Mouse (Mus musculus) liver, adult 2 months (tissue): Measurements from ENCODE around the gene Carf. TPM values are rescaled to one million over a fixed set of nuclear protein-coding genes. Genes with fewer than 3 reads are reported as not detected.

Experiments used
- DNase-seq: peaks from one replicate; pipeline ENCODE4 v3.0.0-alpha.2; 2011; ENCODE audit warnings: low read depth, low spot score; ENCODE audit errors: extremely low read depth
- H3K27ac ChIP-seq: fragments of 200-500 bp; replicated peaks from 2 replicates; pipeline ENCODE4 v1.5.1; 2012; ENCODE audit warnings: low read depth, mild to moderate bottlenecking, control low read depth, inconsistent platforms, low read length; ENCODE audit not compliant: insufficient read depth
- H3K27me3 ChIP-seq: fragments of 200-500 bp; 2 replicates; pipeline ENCODE4 v1.6.1; 2012; ENCODE audit warnings: mild to moderate bottlenecking, moderate library complexity, low read length, inconsistent platforms; ENCODE audit not compliant: control insufficient read depth, insufficient read depth
- H3K36me3 ChIP-seq: fragments of 200-500 bp; 2 replicates; pipeline ENCODE4 v1.6.1; 2012; ENCODE audit warnings: low read length, inconsistent platforms; ENCODE audit not compliant: control insufficient read depth, insufficient read depth
- H3K4me1 ChIP-seq: fragments of 200-500 bp; 2 replicates; pipeline ENCODE4 v1.6.1; 2011; ENCODE audit warnings: low read length; ENCODE audit not compliant: control insufficient read depth, insufficient read depth
- H3K4me3 ChIP-seq: fragments of 200-500 bp; 2 replicates; pipeline ENCODE4 v1.5.1; 2011; ENCODE audit warnings: low read depth, mild to moderate bottlenecking, control low read depth, low read length, moderate library complexity; ENCODE audit not compliant: insufficient read depth
- H3K79me2 ChIP-seq: fragments of 200-500 bp; 2 replicates; pipeline ENCODE4 v1.6.1; 2012; ENCODE audit warnings: inconsistent platforms, mild to moderate bottlenecking, low read length, moderate library complexity; ENCODE audit not compliant: control insufficient read depth, insufficient read depth
- H3K9ac ChIP-seq: fragments of 200-500 bp; 2 replicates; pipeline ENCODE4 v1.6.1; 2012; ENCODE audit warnings: low read depth, mild to moderate bottlenecking, control low read depth, inconsistent platforms, low read length
- CTCF ChIP-seq: fragments of 200-500 bp; IDR thresholded peaks from 2 replicates; pipeline ENCODE4 v1.5.1; 2011; ENCODE audit warnings: low read depth, low read length, control low read depth
- POLR2A ChIP-seq: fragments of 200-500 bp; IDR thresholded peaks from 2 replicates; pipeline ENCODE4 v1.6.1; 2011; ENCODE audit warnings: low read length, control low read depth; ENCODE audit not compliant: insufficient read depth; ENCODE audit errors: extremely low read depth
- WGBS: fragments of 180-500 bp; shearing (Covaris S2); methylation state at CpG from one replicate; pipeline ENCODE4 v1.1.7; 2018; 5-methylcytosine and 5-hydroxymethylcytosine counted together
- polyA plus RNA-seq: library from polyadenylated mRNA; depleted of rRNA; stranded (reverse); fragments of >200 nt; gene quantifications from 2 replicates; pipeline ENCODE4 v1.2.3, GENCODE M21; 2012
- total RNA-seq: library from RNA; depleted of rRNA; stranded (reverse); fragments of >200 nt; gene quantifications from 2 replicates; pipeline ENCODE4 v1.2.3, GENCODE M21; 2014

The Carf gene
- total and polyA plus RNA-seq, 2 experiments: 0.69 to 4.7 TPM

GRCm38 (mm10) chr1:60117721-60118455, 19.8 kb downstream of the Carf start:
- H3K79me2 ChIP-seq: no peaks in the 10 kb centered on the region
- TF ChIP-seq POLR2A: no peak
- no peak for TF ChIP-seq CTCF
- H3K27me3 ChIP-seq: no peaks in the 10 kb centered on the region
- no peak overlapping the region for H3K27ac ChIP-seq
- H3K9ac ChIP-seq: no peak overlapping the region
- no peaks in the 10 kb centered on the region for H3K4me1 ChIP-seq
- H3K4me3 ChIP-seq: no peak overlapping the region
- no peak for DNase-seq
- H3K36me3 ChIP-seq: peaks cover 2% of the 10 kb centered on the region; the same call in 1 of the 2 replicates
- 95% methylated on average over 7 of the region's 7 CpGs for WGBS

GRCm38 (mm10) chr1:60137346-60137745, 39.3 kb downstream of the Carf start:
- H3K4me3 ChIP-seq: no peak overlapping the region
- no peaks in the 10 kb centered on the region for H3K27me3 ChIP-seq
- no peak for TF ChIP-seq POLR2A
- no peak for TF ChIP-seq CTCF
- no peak overlapping the region for H3K9ac ChIP-seq
- peaks cover 6% of the 10 kb centered on the region; the same call in 1 of the 2 replicates for H3K36me3 ChIP-seq
- H3K4me1 ChIP-seq: no peaks in the 10 kb centered on the region
- H3K27ac ChIP-seq: no peak overlapping the region
- 83% methylated on average over 9 of the region's 9 CpGs for WGBS
- DNase-seq: no peak
- H3K79me2 ChIP-seq: no peaks in the 10 kb centered on the region

GRCm38 (mm10) chr1:60152700-60153099, 54.7 kb downstream of the Carf start:
- H3K4me3 ChIP-seq: no peak overlapping the region
- TF ChIP-seq CTCF (no peak), POLR2A (no peak)
- H3K79me2 ChIP-seq: no peaks in the 10 kb centered on the region
- H3K36me3 ChIP-seq: peaks cover 11% of the 10 kb centered on the region
- H3K27ac ChIP-seq: no peak overlapping the region
- no peak for DNase-seq
- no peak overlapping the region for H3K9ac ChIP-seq
- no peaks in the 10 kb centered on the region for H3K27me3 ChIP-seq
- 86% methylated on average over 5 of the region's 5 CpGs for WGBS
- H3K4me1 ChIP-seq: no peaks in the 10 kb centered on the region

- H3K9ac ChIP-seq: no peak overlapping the region
- WGBS: 85% methylated on average over 7 of the region's 7 CpGs
- H3K27me3 ChIP-seq: no peaks in the 10 kb centered on the region
- TF ChIP-seq POLR2A (no peak), CTCF (no peak)
- DNase-seq: no peak
- peaks cover 2% of the 10 kb centered on the region; the same call in 1 of the 2 replicates for H3K4me1 ChIP-seq
- H3K36me3 ChIP-seq: 0 out of 2 replicates have a peak, but pooled peaks cover 2% of the 10 kb centered on the region
- H3K4me3 ChIP-seq: no peak overlapping the region
- H3K27ac ChIP-seq: no peak overlapping the region
- H3K79me2 ChIP-seq: no peaks in the 10 kb centered on the region
These were observed 58.6 kb downstream of the Carf start for GRCm38 (mm10) chr1:60156651-60157050.

- TF ChIP-seq POLR2A: no peak
- peak; percentile 64 for TF ChIP-seq CTCF
- 43% methylated on average over 3 of the region's 3 CpGs for WGBS
- Histone ChIP-seq H3K27me3 (no peaks in the 10 kb centered on the region), H3K79me2 (no peaks in the 10 kb centered on the region), H3K4me3 (peak overlapping the region; percentile 30; the same call in 1 of the 2 replicates), H3K9ac (0 out of 2 replicates have a peak overlapping the region, but pooled peaks have one; percentile 39), H3K4me1 (peaks cover 2% of the 10 kb centered on the region; the same call in 1 of the 2 replicates), H3K36me3 (0 out of 2 replicates have a peak, but pooled peaks cover 2% of the 10 kb centered on the region), H3K27ac (no peak overlapping the region)
- peak; percentile 48 for DNase-seq
These were observed 60.4 kb downstream of the Carf start for GRCm38 (mm10) chr1:60158411-60158810.

GRCm38 (mm10) chr1:60163676-60164075, 65.6 kb downstream of the Carf start:
- no peak for DNase-seq
- H3K79me2 ChIP-seq: no peaks in the 10 kb centered on the region
- no peak for TF ChIP-seq POLR2A
- no peaks in the 10 kb centered on the region for H3K36me3 ChIP-seq
- WGBS: 88% methylated on average over 3 of the region's 3 CpGs
- no peaks in the 10 kb centered on the region for H3K4me1 ChIP-seq
- H3K4me3 ChIP-seq: no peak overlapping the region
- H3K9ac ChIP-seq: no peak overlapping the region
- H3K27me3 ChIP-seq: no peaks in the 10 kb centered on the region
- H3K27ac ChIP-seq: no peak overlapping the region
